In genomic region chr17:17837919-17838701, GRCm38 (mm10) we compare ENCODE assay signal across 8 mouse cellular contexts. TPM values are rescaled to one million over a fixed set of nuclear protein-coding genes. Genes with fewer than 3 reads are reported as not detected.
DNase-seq lines count a peak whose midpoint lies in the region; ATAC-seq and TF ChIP-seq lines count a peak whose summit lies in the region.

No protein-coding gene starts in this region.

- H3K4me1 ChIP-seq in erythroblast, embryonic 14.5 days (ENCODE audit: control insufficient read depth) = peaks cover 18% of the 10 kb centered on the region
- peaks cover 41% of the 10 kb centered on the region for H3K4me1 ChIP-seq in heart, embryonic 11.5 days (ENCODE audit: control insufficient read depth, insufficient read depth, low read length)
- peaks cover 18% of the 10 kb centered on the region for H3K4me1 ChIP-seq in kidney, postnatal 0 days (replicated peaks; ENCODE audit: insufficient read depth, low read length)
- H3K4me1 ChIP-seq in liver, embryonic 11.5 days (replicated peaks; ENCODE audit: control insufficient read depth, insufficient read depth, low read length) = peaks cover 9% of the 10 kb centered on the region
- H3K4me1 ChIP-seq in stomach, embryonic 14.5 days (ENCODE audit: control insufficient read depth, insufficient read depth, low read length) = peaks cover 37% of the 10 kb centered on the region

- 0 out of 2 replicates have a peak, but pooled peaks have one; percentile 11 for TF ChIP-seq POLR2A in brain, embryonic 14.5 days (IDR thresholded peaks at IDR 0.05; ENCODE audit: borderline replicate concordance, extremely low read depth, insufficient read depth, insufficient read length, poor library complexity, severe bottlenecking)

- H3K79me2 ChIP-seq in C2C12 (ENCODE audit: control insufficient read depth, insufficient read depth) = peaks cover 61% of the 10 kb centered on the region

- H3ac ChIP-seq in C2C12 (ENCODE audit: control insufficient read depth, insufficient read length, low read depth) = peak overlapping the region; percentile 78

- peak overlapping the region; percentile 86 for H3K27ac ChIP-seq in heart, embryonic 11.5 days (ENCODE audit: low read depth, low read length)
- H3K27ac ChIP-seq in kidney, postnatal 0 days = peak overlapping the region; percentile 86
- H3K27ac ChIP-seq in liver, embryonic 11.5 days (ENCODE audit: low read depth, low read length) = peak overlapping the region; percentile 55
- peak overlapping the region; percentile 82 for H3K27ac ChIP-seq in stomach, embryonic 14.5 days (ENCODE audit: low read length)

- no peaks in the 10 kb centered on the region for H3K27me3 ChIP-seq in C2C12 (ENCODE audit: control insufficient read depth, insufficient read depth, insufficient read length)
- H3K27me3 ChIP-seq in erythroblast, embryonic 14.5 days (ENCODE audit: control insufficient read depth) = no peaks in the 10 kb centered on the region
- H3K27me3 ChIP-seq in heart, embryonic 11.5 days (ENCODE audit: control insufficient read depth, insufficient read depth, low read length) = no peaks in the 10 kb centered on the region
- no peaks in the 10 kb centered on the region for H3K27me3 ChIP-seq in kidney, postnatal 0 days (ENCODE audit: insufficient read depth, low read length)
- no peaks in the 10 kb centered on the region for H3K27me3 ChIP-seq in liver, embryonic 11.5 days (replicated peaks; ENCODE audit: control insufficient read depth, insufficient read depth, low read length)
- no peaks in the 10 kb centered on the region for H3K27me3 ChIP-seq in stomach, embryonic 14.5 days (ENCODE audit: control insufficient read depth, insufficient read depth, low read length)

- H3K9me3 ChIP-seq in erythroblast, embryonic 14.5 days (ENCODE audit: control insufficient read depth, low read length) = no peaks in the 10 kb centered on the region
- H3K9me3 ChIP-seq in heart, embryonic 11.5 days (replicated peaks; ENCODE audit: control insufficient read depth, low read length) = no peaks in the 10 kb centered on the region
- H3K9me3 ChIP-seq in kidney, postnatal 0 days (replicated peaks; ENCODE audit: low read length) = no peaks in the 10 kb centered on the region
- H3K9me3 ChIP-seq in liver, embryonic 11.5 days (ENCODE audit: control insufficient read depth, low read length) = no peaks in the 10 kb centered on the region
- no peaks in the 10 kb centered on the region for H3K9me3 ChIP-seq in stomach, embryonic 14.5 days (ENCODE audit: control insufficient read depth, low read depth, low read length)

- WGBS in heart, embryonic 11.5 days (ENCODE audit: insufficient replicate concordance) = under 1% methylated on average over 43 of the region's 43 CpGs
- under 1% methylated on average over 43 of the region's 43 CpGs for WGBS in kidney, postnatal 0 days
- under 1% methylated on average over 43 of the region's 43 CpGs for WGBS in liver, embryonic 11.5 days
- WGBS in stomach, embryonic 14.5 days = under 1% methylated on average over 42 of the region's 43 CpGs

- H3K9ac ChIP-seq in heart, embryonic 11.5 days (ENCODE audit: low read depth, low read length) = peak overlapping the region; percentile 72
- peak overlapping the region; percentile 61 for H3K9ac ChIP-seq in kidney, postnatal 0 days (ENCODE audit: low read depth, low read length)
- peak overlapping the region; percentile 77 for H3K9ac ChIP-seq in liver, embryonic 11.5 days (ENCODE audit: low read depth, low read length)
- H3K9ac ChIP-seq in stomach, embryonic 14.5 days (replicated peaks; ENCODE audit: low read depth, low read length) = peak overlapping the region; percentile 38; the same call in 1 of the 2 replicates

- peak overlapping the region; percentile 75 for H3K4me2 ChIP-seq in heart, embryonic 11.5 days
- peak overlapping the region; percentile 72 for H3K4me2 ChIP-seq in kidney, postnatal 0 days (ENCODE audit: low read length)
- peak overlapping the region; percentile 73 for H3K4me2 ChIP-seq in liver, embryonic 11.5 days
- H3K4me2 ChIP-seq in stomach, embryonic 14.5 days (replicated peaks; ENCODE audit: low read depth, low read length) = peak overlapping the region; percentile 55

- peak overlapping the region; percentile 23 for H3K4me3 ChIP-seq in C2C12 (ENCODE audit: insufficient read depth, poor library complexity, severe bottlenecking)
- peak overlapping the region; percentile 69 for H3K4me3 ChIP-seq in erythroblast, embryonic 14.5 days (replicated peaks)
- peak overlapping the region; percentile 49 for H3K4me3 ChIP-seq in heart, embryonic 11.5 days (ENCODE audit: low read depth, low read length)
- peak overlapping the region; percentile 37 for H3K4me3 ChIP-seq in kidney, postnatal 0 days (replicated peaks; ENCODE audit: low read depth, low read length)
- peak overlapping the region; percentile 67 for H3K4me3 ChIP-seq in liver, embryonic 11.5 days (ENCODE audit: low read depth, low read length)
- H3K4me3 ChIP-seq in stomach, embryonic 14.5 days (ENCODE audit: low read depth, low read length) = peak overlapping the region; percentile 32

- DNase-seq in brain, embryonic 14.5 days (ENCODE audit: low read depth) = peak; percentile 97
- peak; percentile 98 for DNase-seq in kidney, postnatal 0 days (ENCODE audit: low spot score)
- DNase-seq in liver, embryonic 11.5 days (ENCODE audit: low spot score) = peak; percentile 87
- peak; percentile 96 for DNase-seq in naive thymus-derived CD4-positive, alpha-beta T cell, adult 2 months (ENCODE audit: low read depth)

- H3K79me3 ChIP-seq in C2C12 (ENCODE audit: low read depth) = peaks cover 34% of the 10 kb centered on the region

- peak; percentile 55 for TF ChIP-seq CTCF in C2C12 (IDR thresholded peaks at IDR 0.05; ENCODE audit: control insufficient read depth, insufficient read depth, insufficient read length)
- TF ChIP-seq CTCF in brain, embryonic 14.5 days (IDR thresholded peaks at IDR 0.05; ENCODE audit: borderline replicate concordance, extremely low read depth, insufficient read depth, insufficient read length) = peak; percentile 71; the same call in 1 of the 2 replicates
- TF ChIP-seq CTCF in kidney, postnatal 0 days (IDR thresholded peaks at IDR 0.05; ENCODE audit: low read depth) = peak; percentile 82

- ATAC-seq in heart, embryonic 11.5 days (replicated peaks; ENCODE audit: insufficient number of reproducible peaks, low FRiP score, low TSS enrichment) = peak; percentile 97
- peak; percentile 99 for ATAC-seq in kidney, postnatal 0 days (replicated peaks; ENCODE audit: low FRiP score, low read depth)
- peak; percentile 99 for ATAC-seq in liver, embryonic 11.5 days (replicated peaks; ENCODE audit: low FRiP score)
- peak; percentile 97 for ATAC-seq in stomach, embryonic 14.5 days (ENCODE audit: insufficient number of reproducible peaks, insufficient read depth, low FRiP score, low read depth)

- H3K36me3 ChIP-seq in C2C12 (ENCODE audit: control insufficient read depth, insufficient read depth) = peaks cover 80% of the 10 kb centered on the region
- H3K36me3 ChIP-seq in erythroblast, embryonic 14.5 days (ENCODE audit: control insufficient read depth) = no peaks in the 10 kb centered on the region; the same call in 1 of the 2 replicates
- peaks cover 19% of the 10 kb centered on the region for H3K36me3 ChIP-seq in heart, embryonic 11.5 days (ENCODE audit: control insufficient read depth, insufficient read depth, low read length)
- 0 out of 2 replicates have a peak, but pooled peaks cover 17% of the 10 kb centered on the region for H3K36me3 ChIP-seq in kidney, postnatal 0 days (ENCODE audit: insufficient read depth, low read length)
- H3K36me3 ChIP-seq in liver, embryonic 11.5 days (ENCODE audit: control insufficient read depth, insufficient read depth, low read length) = peaks cover 4% of the 10 kb centered on the region; the same call in 1 of the 2 replicates
- H3K36me3 ChIP-seq in stomach, embryonic 14.5 days (ENCODE audit: control insufficient read depth, insufficient read depth, low read length) = peaks cover 39% of the 10 kb centered on the region

RNA-seq across cellular contexts. Expression of gene Spaca6, which starts 11.2 kb away (rescaled TPM):
- 11.2 TPM for polyA plus RNA-seq in C2C12 (2012; fragmentation: generic; extraction: Trizol)
- 58.8 and 80.4 TPM in 2 replicates for polyA plus RNA-seq in brain, embryonic 14.5 days (2012; rRNA removed)
- 0.18 TPM in 1 of 2 replicates, not detected in the other for polyA plus RNA-seq in erythroblast, embryonic 14.5 days (2012)
- 15.5 and 25.1 TPM in 2 replicates for polyA plus RNA-seq in heart, embryonic 11.5 days (2014; fragmentation: Nextera tagmentation; extraction: Ambion mirVana)
- 14.4 and 18.5 TPM in 2 replicates for polyA plus RNA-seq in kidney, postnatal 0 days (2015; fragmentation: Nextera tagmentation; extraction: Ambion mirVana)
- polyA plus RNA-seq in liver, embryonic 11.5 days (2014; fragmentation: Nextera tagmentation; extraction: Ambion mirVana) = 11.2 and 16.4 TPM in 2 replicates
- 40.9 and 42.9 TPM in 2 replicates for polyA plus RNA-seq in stomach, embryonic 14.5 days (2014; fragmentation: Nextera tagmentation; extraction: Ambion mirVana)

RNA-seq across cellular contexts. Expression of gene Has1, which starts 16.9 kb away (rescaled TPM):
- polyA plus RNA-seq in C2C12 (2012; fragmentation: generic; extraction: Trizol) = 2.5 TPM
- polyA plus RNA-seq in brain, embryonic 14.5 days (2012; rRNA removed) = 0.11 and 0.25 TPM in 2 replicates
- not detected in 2 replicates for polyA plus RNA-seq in erythroblast, embryonic 14.5 days (2012)
- polyA plus RNA-seq in heart, embryonic 11.5 days (2014; fragmentation: Nextera tagmentation; extraction: Ambion mirVana) = 0.93 and 2.0 TPM in 2 replicates
- 0.28 and 0.41 TPM in 2 replicates for polyA plus RNA-seq in kidney, postnatal 0 days (2015; fragmentation: Nextera tagmentation; extraction: Ambion mirVana)
- 0.31 and 0.58 TPM in 2 replicates for polyA plus RNA-seq in liver, embryonic 11.5 days (2014; fragmentation: Nextera tagmentation; extraction: Ambion mirVana)
- 3.1 and 4.0 TPM in 2 replicates for polyA plus RNA-seq in stomach, embryonic 14.5 days (2014; fragmentation: Nextera tagmentation; extraction: Ambion mirVana)

RNA-seq across cellular contexts. Expression of gene Fpr1, which starts 45.6 kb away (rescaled TPM):
- not detected for polyA plus RNA-seq in C2C12 (2012; fragmentation: generic; extraction: Trizol)
- polyA plus RNA-seq in brain, embryonic 14.5 days (2012; rRNA removed) = 0.05 TPM in 1 of 2 replicates, not detected in the other
- polyA plus RNA-seq in erythroblast, embryonic 14.5 days (2012) = 0.03 TPM in 1 of 2 replicates, not detected in the other
- polyA plus RNA-seq in heart, embryonic 11.5 days (2014; fragmentation: Nextera tagmentation; extraction: Ambion mirVana) = not detected in 2 replicates
- 0.39 and 0.83 TPM in 2 replicates for polyA plus RNA-seq in kidney, postnatal 0 days (2015; fragmentation: Nextera tagmentation; extraction: Ambion mirVana)
- polyA plus RNA-seq in liver, embryonic 11.5 days (2014; fragmentation: Nextera tagmentation; extraction: Ambion mirVana) = 0.37 TPM in 1 of 2 replicates, not detected in the other
- 0.30 and 0.32 TPM in 2 replicates for polyA plus RNA-seq in stomach, embryonic 14.5 days (2014; fragmentation: Nextera tagmentation; extraction: Ambion mirVana)

RNA-seq across cellular contexts. Expression of gene Fpr2, which starts 49.5 kb away (rescaled TPM):
- not detected for polyA plus RNA-seq in C2C12 (2012; fragmentation: generic; extraction: Trizol)
- polyA plus RNA-seq in brain, embryonic 14.5 days (2012; rRNA removed) = 0.23 and 0.46 TPM in 2 replicates
- polyA plus RNA-seq in erythroblast, embryonic 14.5 days (2012) = not detected in 2 replicates
- not detected in 2 replicates for polyA plus RNA-seq in heart, embryonic 11.5 days (2014; fragmentation: Nextera tagmentation; extraction: Ambion mirVana)
- polyA plus RNA-seq in kidney, postnatal 0 days (2015; fragmentation: Nextera tagmentation; extraction: Ambion mirVana) = 0.37 and 0.80 TPM in 2 replicates
- polyA plus RNA-seq in liver, embryonic 11.5 days (2014; fragmentation: Nextera tagmentation; extraction: Ambion mirVana) = 0.21 TPM in 1 of 2 replicates, not detected in the other
- 0.55 TPM in 1 of 2 replicates, not detected in the other for polyA plus RNA-seq in stomach, embryonic 14.5 days (2014; fragmentation: Nextera tagmentation; extraction: Ambion mirVana)

RNA-seq across cellular contexts. Expression of gene Fpr3, which starts 49.5 kb away (rescaled TPM):
- not detected for polyA plus RNA-seq in C2C12 (2012; fragmentation: generic; extraction: Trizol)
- not detected in 2 replicates for polyA plus RNA-seq in brain, embryonic 14.5 days (2012; rRNA removed)
- polyA plus RNA-seq in erythroblast, embryonic 14.5 days (2012) = not detected in 2 replicates
- polyA plus RNA-seq in heart, embryonic 11.5 days (2014; fragmentation: Nextera tagmentation; extraction: Ambion mirVana) = not detected in 2 replicates
- polyA plus RNA-seq in kidney, postnatal 0 days (2015; fragmentation: Nextera tagmentation; extraction: Ambion mirVana) = not detected in 2 replicates
- not detected in 2 replicates for polyA plus RNA-seq in liver, embryonic 11.5 days (2014; fragmentation: Nextera tagmentation; extraction: Ambion mirVana)
- polyA plus RNA-seq in stomach, embryonic 14.5 days (2014; fragmentation: Nextera tagmentation; extraction: Ambion mirVana) = not detected in 2 replicates

Comparison
In these comparisons a context has a peak if more than half of its experiments do, and no peak if none do; other contexts are left out.
1. Peak in every context shown above with its lines: DNase-seq, ATAC-seq, H3K4me3 ChIP-seq and H3K27ac ChIP-seq.
2. RNA of gene Spaca6, which starts 11.2 kb away (polyA plus RNA-seq): 58.8 to 80.4 TPM in brain, embryonic 14.5 days, 40.9 to 42.9 TPM in stomach, embryonic 14.5 days, 15.5 to 25.1 TPM in heart, embryonic 11.5 days, 11.2 to 16.4 TPM in liver, embryonic 11.5 days, 14.4 to 18.5 TPM in kidney, postnatal 0 days and 11.2 TPM in C2C12 (single experiment); 0.18 TPM in erythroblast, embryonic 14.5 days; every median in the first group is over 10 times any median in the second.